Mouse (Mus musculus): ENCODE results near the gene Krtap11-1.

The Krtap11-1 gene

DNA sequence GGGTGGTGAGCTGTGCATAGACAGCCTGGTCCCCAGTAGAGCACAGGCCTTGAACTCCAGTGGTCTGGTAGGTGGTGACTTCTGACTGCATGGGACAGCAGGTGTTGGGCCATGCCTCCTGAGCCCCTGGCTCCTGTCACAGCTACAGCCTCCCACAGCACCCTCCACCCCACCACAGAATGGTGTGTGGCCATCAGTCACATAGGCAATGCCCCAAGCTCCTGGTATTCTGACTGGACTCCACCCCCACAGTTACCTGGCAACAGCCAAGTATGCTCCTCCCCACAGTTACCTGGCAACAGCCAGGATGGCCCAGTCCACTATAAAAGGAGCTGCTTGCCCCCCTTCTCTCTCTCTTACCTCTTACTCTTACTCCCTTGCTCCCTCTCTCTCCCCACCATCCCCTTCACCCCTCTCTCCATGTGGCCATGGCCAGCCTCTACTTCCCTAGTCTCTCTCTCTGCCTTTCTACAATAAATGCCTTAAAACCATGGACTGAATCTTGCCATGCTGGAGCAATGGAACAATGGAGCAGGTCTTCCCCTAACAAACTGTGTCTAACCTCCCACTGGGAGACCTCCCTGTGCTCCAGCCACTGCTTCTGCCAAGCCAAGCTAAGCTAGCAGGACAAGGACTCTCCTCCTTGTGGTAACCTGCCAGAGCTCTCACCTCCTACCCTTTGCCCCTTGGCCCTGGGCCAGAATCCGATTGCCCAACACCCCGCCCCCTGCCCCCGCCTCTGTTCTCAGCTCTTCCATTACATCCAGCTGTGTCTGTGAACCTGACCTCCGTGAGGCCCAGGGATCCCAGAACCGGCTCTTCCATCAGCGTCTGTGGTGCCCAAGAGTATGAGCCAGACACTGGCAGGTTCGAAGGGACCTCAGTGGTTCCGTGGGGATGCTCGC lies 14.9 kb upstream of the Krtap11-1 start:
- Histone ChIP-seq H3K36me3 (ENCODE audit: insufficient read depth, low read length) (no peaks in the 10 kb centered on the region), H3K27me3 (ENCODE audit: insufficient read depth, low read length) (no peaks in the 10 kb centered on the region), H3K9me3 (ENCODE audit: low read length) (peaks cover 2% of the 10 kb centered on the region; the same call in 1 of the 2 replicates), H3K4me1 (replicated peaks; ENCODE audit: low read depth, low read length) (no peaks in the 10 kb centered on the region; the same call in 1 of the 2 replicates), H3K4me3 (replicated peaks; ENCODE audit: low read length) (no peak overlapping the region)
- TF ChIP-seq NANOG (IDR thresholded peaks at IDR 0.05; ENCODE audit: borderline replicate concordance, low read length) (no peak), CTCF (conservative IDR thresholded peaks at IDR 0.05; ENCODE audit: low read length) (no peak), POU5F1 (IDR thresholded peaks at IDR 0.05; ENCODE audit: borderline replicate concordance, low read length) (no peak)

DNA sequence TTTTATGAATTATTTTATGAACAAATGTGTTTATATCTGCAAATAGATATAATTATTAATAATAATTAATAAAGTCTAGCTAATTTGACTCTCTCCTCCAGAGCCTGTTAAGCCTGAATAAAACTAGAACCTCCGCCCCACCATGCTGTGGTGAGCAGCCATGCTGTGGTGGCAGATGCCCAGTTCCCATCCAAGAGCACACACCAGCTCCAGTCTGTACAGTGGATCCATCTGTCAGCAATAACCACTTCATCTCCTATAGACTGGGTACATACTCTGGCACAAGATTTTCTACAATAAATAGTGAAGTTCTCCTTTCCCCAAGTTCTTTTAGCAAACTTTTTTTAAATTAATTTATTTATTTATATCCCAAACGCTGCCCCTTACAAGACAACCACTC lies 10.7 kb upstream of the Krtap11-1 start:
- TF ChIP-seq CTCF (conservative IDR thresholded peaks at IDR 0.05; ENCODE audit: low read length) (no peak), POU5F1 (IDR thresholded peaks at IDR 0.05; ENCODE audit: borderline replicate concordance, low read length) (no peak), NANOG (IDR thresholded peaks at IDR 0.05; ENCODE audit: borderline replicate concordance, low read length) (no peak)
- Histone ChIP-seq H3K4me1 (replicated peaks; ENCODE audit: low read depth, low read length) (no peaks in the 10 kb centered on the region; the same call in 1 of the 2 replicates), H3K27me3 (ENCODE audit: insufficient read depth, low read length) (no peaks in the 10 kb centered on the region), H3K9me3 (ENCODE audit: low read length) (peaks cover 7% of the 10 kb centered on the region; the same call in 1 of the 2 replicates), H3K4me3 (replicated peaks; ENCODE audit: low read length) (no peak overlapping the region), H3K36me3 (ENCODE audit: insufficient read depth, low read length) (no peaks in the 10 kb centered on the region)

DNA sequence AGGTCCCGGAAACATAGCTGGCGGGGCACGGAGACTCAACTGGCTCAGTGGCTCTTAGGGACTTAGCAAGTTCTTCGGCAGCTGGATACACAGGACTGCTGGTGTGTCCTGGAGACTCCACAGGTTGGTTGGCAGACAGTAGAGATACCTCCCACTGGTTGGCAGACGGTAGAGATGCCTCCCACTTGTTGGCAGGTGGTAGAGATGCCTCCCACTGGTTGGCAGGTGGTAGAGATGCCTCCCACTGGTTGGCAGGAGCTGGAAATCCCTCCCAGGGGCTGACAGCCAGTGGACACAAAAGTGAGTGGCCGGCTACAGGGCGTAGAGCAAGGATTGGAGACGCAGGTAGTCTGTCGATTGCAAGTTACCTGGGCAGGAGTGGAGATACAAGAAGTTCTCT lies 467 bp downstream of the Krtap11-1 start:
- Histone ChIP-seq H3K4me3 (replicated peaks; ENCODE audit: low read length) (no peak overlapping the region), H3K27me3 (ENCODE audit: insufficient read depth, low read length) (0 out of 2 replicates have a peak, but pooled peaks cover 7% of the 10 kb centered on the region), H3K9me3 (ENCODE audit: low read length) (no peaks in the 10 kb centered on the region), H3K36me3 (ENCODE audit: insufficient read depth, low read length) (no peaks in the 10 kb centered on the region), H3K4me1 (replicated peaks; ENCODE audit: low read depth, low read length) (no peaks in the 10 kb centered on the region)
- TF ChIP-seq NANOG (IDR thresholded peaks at IDR 0.05; ENCODE audit: borderline replicate concordance, low read length), result no peak
- TF ChIP-seq CTCF (conservative IDR thresholded peaks at IDR 0.05; ENCODE audit: low read length), result no peak
- TF ChIP-seq POU5F1 (IDR thresholded peaks at IDR 0.05; ENCODE audit: borderline replicate concordance, low read length), result no peak

DNA sequence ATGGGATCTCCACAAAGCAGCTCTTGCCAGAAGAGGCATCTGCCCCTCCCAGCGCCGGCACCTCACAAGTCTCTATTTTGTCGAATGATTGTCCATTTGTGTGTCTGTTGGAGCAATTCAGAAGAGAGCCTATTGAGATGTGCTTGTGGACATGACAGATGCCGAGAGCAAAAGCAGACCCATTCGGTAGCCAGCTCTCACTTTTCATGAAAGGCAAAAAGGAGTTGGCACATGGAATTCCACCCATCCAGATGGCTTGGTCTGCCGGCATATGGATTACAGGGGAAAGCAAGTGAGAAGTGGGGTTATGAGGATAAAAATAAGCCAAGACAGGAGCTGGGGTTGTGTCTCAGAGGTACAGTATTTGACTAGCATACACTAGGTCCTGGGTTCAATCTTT lies 1.8 kb downstream of the Krtap11-1 start:
- H3K27me3 ChIP-seq (ENCODE audit: insufficient read depth, low read length), result 0 out of 2 replicates have a peak, but pooled peaks cover 7% of the 10 kb centered on the region
- no peaks in the 10 kb centered on the region for H3K36me3 ChIP-seq (ENCODE audit: insufficient read depth, low read length)
- no peak overlapping the region for H3K4me3 ChIP-seq (replicated peaks; ENCODE audit: low read length)
- no peaks in the 10 kb centered on the region for H3K9me3 ChIP-seq (ENCODE audit: low read length)
- no peak for TF ChIP-seq NANOG (IDR thresholded peaks at IDR 0.05; ENCODE audit: borderline replicate concordance, low read length)
- no peak for TF ChIP-seq POU5F1 (IDR thresholded peaks at IDR 0.05; ENCODE audit: borderline replicate concordance, low read length)
- H3K4me1 ChIP-seq (replicated peaks; ENCODE audit: low read depth, low read length), result no peaks in the 10 kb centered on the region

DNA sequence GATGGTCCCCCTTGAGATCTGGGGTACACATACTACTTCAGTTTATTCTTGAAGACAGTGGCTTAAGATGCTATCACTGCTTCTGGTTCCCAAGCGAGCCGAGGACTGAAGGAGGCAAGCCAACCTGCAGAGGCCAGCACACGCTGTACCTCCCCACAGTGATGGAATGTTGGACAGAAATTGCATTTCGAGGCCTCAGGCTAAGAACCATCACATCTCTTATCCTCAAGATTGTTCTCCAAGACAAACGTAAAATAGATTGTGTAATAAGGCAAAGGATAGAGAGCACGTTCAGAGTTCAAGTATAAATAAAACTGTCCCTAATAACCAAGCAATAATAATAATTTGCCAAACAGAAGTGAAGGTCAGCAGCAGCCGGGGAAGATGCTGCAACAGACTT lies 2.8 kb downstream of the Krtap11-1 start:
- H3K36me3 ChIP-seq (ENCODE audit: insufficient read depth, low read length), result no peaks in the 10 kb centered on the region
- no peaks in the 10 kb centered on the region for H3K9me3 ChIP-seq (ENCODE audit: low read length)
- no peak for TF ChIP-seq POU5F1 (IDR thresholded peaks at IDR 0.05; ENCODE audit: borderline replicate concordance, low read length)
- no peak for TF ChIP-seq CTCF (conservative IDR thresholded peaks at IDR 0.05; ENCODE audit: low read length)
- no peak for TF ChIP-seq NANOG (IDR thresholded peaks at IDR 0.05; ENCODE audit: borderline replicate concordance, low read length)
- H3K27me3 ChIP-seq (ENCODE audit: insufficient read depth, low read length), result 0 out of 2 replicates have a peak, but pooled peaks cover 7% of the 10 kb centered on the region
- no peak overlapping the region for H3K4me3 ChIP-seq (replicated peaks; ENCODE audit: low read length)
- no peaks in the 10 kb centered on the region for H3K4me1 ChIP-seq (replicated peaks; ENCODE audit: low read depth, low read length)

DNA sequence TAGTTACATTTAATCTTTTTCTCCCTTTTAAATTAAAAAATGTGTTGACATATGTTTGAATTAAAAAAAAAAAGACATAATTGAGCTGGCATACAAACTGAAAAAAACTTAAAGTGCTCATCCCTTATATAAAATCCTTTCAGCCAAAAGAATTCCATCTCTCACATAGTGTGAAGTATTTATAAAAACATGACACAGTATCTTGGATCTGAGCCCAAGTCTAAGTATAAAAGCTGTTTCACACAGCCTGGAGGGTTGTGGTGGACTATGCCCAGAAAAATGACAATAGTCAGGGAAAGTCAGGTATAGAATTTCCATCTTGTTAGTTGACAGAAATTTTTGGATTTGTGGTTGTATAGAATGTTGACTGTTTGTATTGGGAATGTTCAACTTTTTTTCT lies 20.7 kb downstream of the Krtap11-1 start:
- TF ChIP-seq CTCF (conservative IDR thresholded peaks at IDR 0.05; ENCODE audit: low read length) (no peak), NANOG (IDR thresholded peaks at IDR 0.05; ENCODE audit: borderline replicate concordance, low read length) (no peak), POU5F1 (IDR thresholded peaks at IDR 0.05; ENCODE audit: borderline replicate concordance, low read length) (no peak)
- Histone ChIP-seq H3K36me3 (ENCODE audit: insufficient read depth, low read length) (no peaks in the 10 kb centered on the region), H3K4me3 (replicated peaks; ENCODE audit: low read length) (no peak overlapping the region), H3K9me3 (ENCODE audit: low read length) (no peaks in the 10 kb centered on the region), H3K4me1 (replicated peaks; ENCODE audit: low read depth, low read length) (no peaks in the 10 kb centered on the region), H3K27me3 (ENCODE audit: insufficient read depth, low read length) (no peaks in the 10 kb centered on the region)

DNA sequence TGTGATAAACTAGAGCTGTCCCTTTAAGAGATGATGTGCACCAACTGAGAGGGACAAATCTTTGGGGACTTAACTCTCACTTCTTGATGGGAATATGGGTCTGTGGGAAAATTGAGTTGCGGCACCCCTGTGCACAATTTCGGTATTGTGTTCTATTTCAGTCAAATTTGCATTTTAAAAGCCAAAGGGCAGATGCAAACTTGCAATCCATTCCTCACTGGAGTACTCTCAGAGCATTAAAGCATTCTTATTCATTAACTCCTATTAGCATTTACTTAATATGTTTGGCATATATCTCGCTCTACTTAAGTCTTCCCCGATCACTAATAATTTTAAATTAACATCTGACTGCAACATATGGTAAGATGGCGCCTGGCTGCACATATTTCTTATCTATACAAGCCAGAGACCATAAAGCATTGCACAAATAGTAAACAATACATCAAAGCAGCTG lies 32.9 kb downstream of the Krtap11-1 start:
- Histone ChIP-seq H3K4me3 (replicated peaks; ENCODE audit: low read length) (no peak overlapping the region), H3K27me3 (ENCODE audit: insufficient read depth, low read length) (no peaks in the 10 kb centered on the region), H3K4me1 (replicated peaks; ENCODE audit: low read depth, low read length) (no peaks in the 10 kb centered on the region), H3K9me3 (ENCODE audit: low read length) (no peaks in the 10 kb centered on the region), H3K36me3 (ENCODE audit: insufficient read depth, low read length) (no peaks in the 10 kb centered on the region)
- TF ChIP-seq NANOG (IDR thresholded peaks at IDR 0.05; ENCODE audit: borderline replicate concordance, low read length), result no peak
- TF ChIP-seq POU5F1 (IDR thresholded peaks at IDR 0.05; ENCODE audit: borderline replicate concordance, low read length), result no peak
- TF ChIP-seq CTCF (conservative IDR thresholded peaks at IDR 0.05; ENCODE audit: low read length), result no peak

DNA sequence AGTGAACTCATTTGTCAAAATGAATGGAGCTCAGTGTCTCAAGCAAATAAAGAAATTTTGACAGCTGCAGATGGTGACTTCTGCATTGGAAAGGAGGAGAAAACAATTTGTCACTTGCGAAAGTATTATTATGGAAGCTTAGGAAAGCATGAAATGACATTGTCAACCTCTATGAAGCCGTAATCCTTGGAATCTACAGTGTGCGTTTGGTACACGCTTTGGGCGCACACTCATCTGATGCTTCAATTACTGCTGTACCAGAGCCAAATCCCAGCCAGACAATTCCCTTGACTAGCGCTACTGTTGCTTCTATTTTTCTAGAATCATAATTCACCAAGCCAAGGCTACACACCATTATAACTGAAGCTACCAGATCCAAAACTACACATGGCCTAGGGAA lies 33.6 kb downstream of the Krtap11-1 start:
- Histone ChIP-seq H3K36me3 (ENCODE audit: insufficient read depth, low read length) (no peaks in the 10 kb centered on the region), H3K4me3 (replicated peaks; ENCODE audit: low read length) (no peak overlapping the region), H3K27me3 (ENCODE audit: insufficient read depth, low read length) (no peaks in the 10 kb centered on the region), H3K4me1 (replicated peaks; ENCODE audit: low read depth, low read length) (no peaks in the 10 kb centered on the region), H3K9me3 (ENCODE audit: low read length) (no peaks in the 10 kb centered on the region)
- TF ChIP-seq POU5F1 (IDR thresholded peaks at IDR 0.05; ENCODE audit: borderline replicate concordance, low read length), result no peak
- no peak for TF ChIP-seq CTCF (conservative IDR thresholded peaks at IDR 0.05; ENCODE audit: low read length)
- no peak for TF ChIP-seq NANOG (IDR thresholded peaks at IDR 0.05; ENCODE audit: borderline replicate concordance, low read length)

Measured in E14TG2a.4 (cell line).